Mouse (Mus musculus): ENCODE measurements around the gene Gm10715. TPM values are rescaled to one million over a fixed set of nuclear protein-coding genes. Genes with fewer than 3 reads are reported as not detected.
"Not testable (repeated sequence)": the region's sequence is repeated elsewhere in the genome, so short reads cannot be mapped to it uniquely, and the experiment has no call there.

The Gm10715 gene
- polyA plus RNA-seq, 1 experiment from 2014 or later = not detected

DNA sequence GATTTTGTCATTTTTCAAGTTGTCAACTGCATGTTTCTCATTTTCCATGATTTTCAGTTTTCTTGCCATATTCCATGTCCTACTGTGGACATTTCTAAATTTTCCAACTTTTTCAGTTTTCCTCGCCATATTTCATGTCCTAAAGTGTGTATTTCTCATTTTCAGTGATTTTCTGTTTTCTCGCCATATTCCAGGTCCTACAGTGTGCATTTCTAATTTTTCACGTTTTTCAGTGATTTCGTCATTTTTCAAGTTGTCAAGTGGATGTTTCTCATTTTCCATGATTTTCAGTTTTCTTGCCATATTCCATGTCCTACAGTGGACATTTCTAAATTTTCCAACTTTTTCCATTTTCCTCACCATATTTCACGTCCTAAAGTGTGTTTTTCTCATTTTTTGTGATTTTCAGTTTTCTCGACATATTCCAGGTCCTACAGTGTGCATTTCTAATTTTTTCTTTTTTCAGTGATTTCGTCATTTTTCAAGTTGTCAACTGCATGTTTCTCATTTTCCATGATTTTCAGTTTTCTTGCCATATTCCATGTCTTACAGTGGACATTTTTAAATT, 24.5 kb upstream of the Gm10715 start:
- not testable (repeated sequence) for H3K4me2 ChIP-seq (ENCODE audit: low read depth, low read length)
- WGBS = 77% methylated on average over 2 of the region's 7 CpGs
- 0 out of 2 replicates have a peak, but pooled peaks have one; percentile 21 for ATAC-seq (ENCODE audit: low read depth)

DNA sequence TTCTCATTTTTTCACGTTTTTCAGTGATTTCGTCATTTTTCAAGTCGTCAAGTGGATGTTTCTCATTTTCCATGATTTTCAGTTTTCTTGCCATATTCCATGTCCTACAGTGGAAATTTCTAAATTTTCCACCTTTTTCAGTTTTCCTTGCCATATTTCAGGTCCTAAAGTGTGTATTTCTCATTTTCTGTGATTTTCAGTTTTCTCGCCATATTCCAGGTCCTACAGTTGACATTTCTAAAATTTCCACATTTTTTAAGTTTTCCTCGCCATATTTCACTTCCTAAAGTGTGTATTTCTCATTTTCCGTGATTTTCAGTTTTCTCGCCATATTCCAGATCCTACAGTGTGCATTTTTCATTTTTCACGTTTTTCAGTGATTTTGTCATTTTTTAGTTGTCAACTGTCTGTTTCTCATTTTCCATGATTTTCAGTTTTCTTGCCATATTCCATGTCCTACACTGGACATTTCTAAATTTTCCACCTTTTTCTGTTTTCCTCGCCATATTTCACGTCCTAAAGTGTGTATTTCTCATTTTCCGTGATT, 23.9 kb upstream of the Gm10715 start, which contains the start of gene Gm10721:
Gene Gm10721, plus strand, starts transcription at position 408 of the 547 bp plus-strand sequence.
- not testable (repeated sequence) for H3K4me1 ChIP-seq (replicated peaks; ENCODE audit: control insufficient read depth, insufficient read depth, low read length); H3K27ac ChIP-seq (ENCODE audit: low read length); H3K9me3 ChIP-seq (ENCODE audit: control insufficient read depth, low read length); H3K9ac ChIP-seq (ENCODE audit: low read length); H3K4me2 ChIP-seq (ENCODE audit: low read depth, low read length); H3K4me3 ChIP-seq (ENCODE audit: low read length); H3K27me3 ChIP-seq (ENCODE audit: control insufficient read depth, insufficient read depth, low read depth, low read length); H3K36me3 ChIP-seq (ENCODE audit: control insufficient read depth, insufficient read depth, low read length)
- peak; percentile 51 for ATAC-seq (ENCODE audit: low read depth)
- no CpG with 5 or more reads among the region's 11 CpGs for WGBS

More for the DNA sequence above, 24.5 kb upstream of the Gm10715 start:
- H3K9ac ChIP-seq (ENCODE audit: low read length); H3K4me1 ChIP-seq (replicated peaks; ENCODE audit: control insufficient read depth, insufficient read depth, low read length); H3K27ac ChIP-seq (ENCODE audit: low read length); H3K4me3 ChIP-seq (ENCODE audit: low read length); H3K9me3 ChIP-seq (ENCODE audit: control insufficient read depth, low read length); H3K27me3 ChIP-seq (ENCODE audit: control insufficient read depth, insufficient read depth, low read depth, low read length); H3K36me3 ChIP-seq (ENCODE audit: control insufficient read depth, insufficient read depth, low read length): not testable (repeated sequence)

DNA sequence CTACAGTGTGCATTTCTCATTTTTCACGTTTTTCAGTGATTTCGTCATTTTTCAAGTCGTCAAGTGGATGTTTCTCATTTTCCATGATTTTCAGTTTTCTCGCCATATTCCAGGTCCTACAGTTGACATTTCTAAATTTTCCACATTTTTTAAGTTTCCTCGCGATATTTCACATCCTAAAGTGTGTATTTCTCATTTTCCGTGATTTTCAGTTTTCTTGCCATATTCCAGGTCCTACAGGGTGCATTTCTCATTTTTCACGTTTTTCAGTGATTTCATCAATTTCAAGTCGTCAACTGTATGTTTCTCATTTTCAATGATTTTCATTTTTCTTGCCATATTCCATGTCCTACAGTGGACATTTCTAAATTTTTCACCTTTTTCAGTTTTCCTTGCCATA, 21.3 kb upstream of the Gm10715 start, which contains the start of gene Gm10720:
Gene Gm10720, plus strand, starts transcription at position 301 of the 400 bp plus-strand sequence.
- not testable (repeated sequence) for H3K4me3 ChIP-seq (ENCODE audit: low read length); H3K27me3 ChIP-seq (ENCODE audit: control insufficient read depth, insufficient read depth, low read depth, low read length); H3K36me3 ChIP-seq (ENCODE audit: control insufficient read depth, insufficient read depth, low read length); H3K4me2 ChIP-seq (ENCODE audit: low read depth, low read length); H3K27ac ChIP-seq (ENCODE audit: low read length); H3K4me1 ChIP-seq (replicated peaks; ENCODE audit: control insufficient read depth, insufficient read depth, low read length); ATAC-seq (ENCODE audit: low read depth); H3K9me3 ChIP-seq (ENCODE audit: control insufficient read depth, low read length); H3K9ac ChIP-seq (ENCODE audit: low read length)
- WGBS = 66% methylated on average over 4 of the region's 9 CpGs

DNA sequence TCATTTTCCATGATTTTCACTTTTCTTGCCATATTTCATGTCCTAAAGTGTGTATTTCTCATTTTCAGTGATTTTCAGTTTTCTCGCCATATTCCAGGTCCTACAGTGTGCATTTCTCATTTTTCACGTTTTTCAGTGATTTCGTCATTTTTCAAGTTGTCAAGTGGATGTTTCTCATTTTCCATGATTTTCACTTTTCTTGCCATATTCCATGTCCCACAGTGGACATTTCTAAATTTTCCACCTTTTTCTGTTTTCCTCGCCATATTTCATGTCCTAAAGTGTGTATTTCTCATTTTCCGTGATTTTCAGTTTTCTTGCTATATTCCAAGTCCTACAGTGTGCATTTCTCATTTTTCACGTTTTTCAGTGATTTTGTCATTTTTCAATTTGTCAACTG, 20.8 kb upstream of the Gm10715 start:
- WGBS = 71% methylated on average over 4 of the region's 6 CpGs
- H3K9me3 ChIP-seq (ENCODE audit: control insufficient read depth, low read length); H3K4me3 ChIP-seq (ENCODE audit: low read length); H3K9ac ChIP-seq (ENCODE audit: low read length); ATAC-seq (ENCODE audit: low read depth); H3K36me3 ChIP-seq (ENCODE audit: control insufficient read depth, insufficient read depth, low read length); H3K4me2 ChIP-seq (ENCODE audit: low read depth, low read length); H3K27me3 ChIP-seq (ENCODE audit: control insufficient read depth, insufficient read depth, low read depth, low read length); H3K4me1 ChIP-seq (replicated peaks; ENCODE audit: control insufficient read depth, insufficient read depth, low read length); H3K27ac ChIP-seq (ENCODE audit: low read length): not testable (repeated sequence)

DNA sequence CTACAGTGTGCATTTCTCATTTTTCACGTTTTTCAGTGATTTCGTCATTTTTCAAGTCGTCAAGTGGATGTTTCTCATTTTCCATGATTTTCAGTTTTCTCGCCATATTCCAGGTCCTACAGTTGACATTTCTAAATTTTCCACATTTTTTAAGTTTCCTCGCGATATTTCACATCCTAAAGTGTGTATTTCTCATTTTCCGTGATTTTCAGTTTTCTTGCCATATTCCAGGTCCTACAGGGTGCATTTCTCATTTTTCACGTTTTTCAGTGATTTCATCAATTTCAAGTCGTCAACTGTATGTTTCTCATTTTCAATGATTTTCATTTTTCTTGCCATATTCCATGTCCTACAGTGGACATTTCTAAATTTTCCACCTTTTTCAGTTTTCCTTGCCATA, 19.6 kb upstream of the Gm10715 start, which contains the start of gene Gm10719:
Gene Gm10719, plus strand, starts transcription at position 301 of the 400 bp plus-strand sequence.
- H3K9me3 ChIP-seq (ENCODE audit: control insufficient read depth, low read length); H3K4me2 ChIP-seq (ENCODE audit: low read depth, low read length); H3K27me3 ChIP-seq (ENCODE audit: control insufficient read depth, insufficient read depth, low read depth, low read length); H3K4me1 ChIP-seq (replicated peaks; ENCODE audit: control insufficient read depth, insufficient read depth, low read length); H3K27ac ChIP-seq (ENCODE audit: low read length); H3K4me3 ChIP-seq (ENCODE audit: low read length); ATAC-seq (ENCODE audit: low read depth); H3K9ac ChIP-seq (ENCODE audit: low read length); H3K36me3 ChIP-seq (ENCODE audit: control insufficient read depth, insufficient read depth, low read length): not testable (repeated sequence)
- no CpG with 5 or more reads among the region's 9 CpGs for WGBS

DNA sequence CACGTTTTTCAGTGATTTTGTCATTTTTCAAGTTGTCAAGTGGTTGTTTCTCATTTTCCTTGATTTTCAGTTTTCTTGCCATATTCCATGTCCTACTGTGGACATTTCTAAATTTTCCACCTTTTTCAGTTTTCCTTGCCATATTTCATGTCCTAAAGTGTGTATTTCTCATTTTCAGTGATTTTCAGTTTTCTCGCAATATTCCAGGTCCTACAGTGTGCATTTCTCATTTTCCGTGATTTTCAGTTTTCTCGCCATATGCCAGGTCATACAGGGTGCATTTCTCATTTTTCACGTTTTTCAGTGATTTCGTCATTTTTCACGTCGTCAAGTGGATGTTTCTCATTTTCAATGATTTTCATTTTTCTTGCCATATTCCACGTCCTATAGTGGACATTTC, 17.7 kb upstream of the Gm10715 start:
- H3K4me3 ChIP-seq (ENCODE audit: low read length); H3K9me3 ChIP-seq (ENCODE audit: control insufficient read depth, low read length); ATAC-seq (ENCODE audit: low read depth); H3K36me3 ChIP-seq (ENCODE audit: control insufficient read depth, insufficient read depth, low read length); H3K27me3 ChIP-seq (ENCODE audit: control insufficient read depth, insufficient read depth, low read depth, low read length); H3K4me2 ChIP-seq (ENCODE audit: low read depth, low read length); H3K27ac ChIP-seq (ENCODE audit: low read length); H3K9ac ChIP-seq (ENCODE audit: low read length); H3K4me1 ChIP-seq (replicated peaks; ENCODE audit: control insufficient read depth, insufficient read depth, low read length): not testable (repeated sequence)
- WGBS = 66% methylated on average over 9 of the region's 9 CpGs

DNA sequence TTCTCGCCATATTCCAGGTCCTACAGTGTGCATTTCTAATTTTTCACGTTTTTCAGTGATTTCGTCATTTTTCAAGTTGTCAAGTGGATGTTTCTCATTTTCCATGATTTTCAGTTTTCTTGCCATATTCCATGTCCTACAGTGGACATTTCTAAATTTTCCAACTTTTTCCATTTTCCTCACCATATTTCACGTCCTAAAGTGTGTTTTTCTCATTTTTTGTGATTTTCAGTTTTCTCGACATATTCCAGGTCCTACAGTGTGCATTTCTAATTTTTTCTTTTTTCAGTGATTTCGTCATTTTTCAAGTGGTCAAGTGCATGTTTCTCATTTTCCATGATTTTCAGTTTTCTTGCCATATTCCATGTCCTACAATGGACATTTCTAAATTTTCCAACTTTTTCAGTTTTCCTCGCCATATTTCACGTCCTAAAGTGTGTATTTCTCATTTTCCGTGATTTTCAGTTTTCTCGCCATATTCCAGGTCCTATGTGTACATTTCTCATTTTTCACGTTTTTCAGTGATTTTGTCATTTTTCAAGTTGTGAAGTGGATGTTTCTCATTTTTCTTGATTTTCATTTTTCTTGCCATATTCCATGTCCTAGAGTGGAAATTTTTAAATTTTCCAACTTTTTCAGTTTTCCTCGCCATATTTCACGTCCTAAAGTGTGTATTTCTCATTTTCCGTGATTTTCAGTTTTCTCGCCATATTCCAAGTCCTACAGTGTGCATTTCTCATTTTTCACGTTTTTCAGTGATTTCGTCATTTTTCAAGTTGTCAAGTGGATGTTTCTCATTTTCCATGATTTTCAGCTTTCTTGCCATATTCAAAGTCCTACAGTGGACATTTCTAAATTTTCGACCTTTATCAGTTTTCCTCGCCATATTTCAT, 16.6 kb upstream of the Gm10715 start:
- not testable (repeated sequence) for H3K27me3 ChIP-seq (ENCODE audit: control insufficient read depth, insufficient read depth, low read depth, low read length); H3K27ac ChIP-seq (ENCODE audit: low read length); H3K4me1 ChIP-seq (replicated peaks; ENCODE audit: control insufficient read depth, insufficient read depth, low read length); H3K4me3 ChIP-seq (ENCODE audit: low read length); H3K4me2 ChIP-seq (ENCODE audit: low read depth, low read length); H3K9me3 ChIP-seq (ENCODE audit: control insufficient read depth, low read length); H3K36me3 ChIP-seq (ENCODE audit: control insufficient read depth, insufficient read depth, low read length); H3K9ac ChIP-seq (ENCODE audit: low read length)
- WGBS = 81% methylated on average over 11 of the region's 19 CpGs
- ATAC-seq (ENCODE audit: low read depth) = peak; percentile 63

DNA sequence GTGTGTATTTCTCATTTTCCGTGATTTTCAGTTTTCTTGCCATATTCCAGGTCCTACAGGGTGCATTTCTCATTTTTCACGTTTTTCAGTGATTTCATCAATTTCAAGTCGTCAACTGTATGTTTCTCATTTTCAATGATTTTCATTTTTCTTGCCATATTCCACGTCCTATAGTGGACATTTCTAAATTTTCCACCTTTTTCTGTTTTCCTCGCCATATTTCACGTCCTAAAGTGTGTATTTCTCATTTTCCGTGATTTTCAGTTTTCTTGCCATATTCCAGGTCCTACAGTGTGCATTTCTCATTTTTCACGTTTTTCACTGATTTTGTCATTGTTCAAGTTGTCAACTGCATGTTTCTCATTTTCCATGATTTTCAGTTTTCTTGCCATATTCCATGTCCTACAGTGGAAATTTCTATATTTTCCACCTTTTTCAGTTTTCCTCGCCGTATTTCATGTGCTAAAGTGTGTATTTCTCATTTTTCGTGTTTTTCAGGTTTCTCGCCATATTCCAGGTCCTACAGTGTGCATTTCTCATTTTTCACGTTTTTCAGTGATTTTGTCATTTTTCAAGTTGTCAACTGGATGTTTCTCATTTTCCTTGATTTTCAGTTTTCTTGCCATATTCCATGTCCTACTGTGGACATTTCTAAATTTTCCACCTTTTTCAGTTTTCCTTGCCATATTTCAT, 14.2 kb upstream of the Gm10715 start:
- H3K36me3 ChIP-seq (ENCODE audit: control insufficient read depth, insufficient read depth, low read length); H3K27ac ChIP-seq (ENCODE audit: low read length); H3K4me3 ChIP-seq (ENCODE audit: low read length); H3K9me3 ChIP-seq (ENCODE audit: control insufficient read depth, low read length); ATAC-seq (ENCODE audit: low read depth); H3K27me3 ChIP-seq (ENCODE audit: control insufficient read depth, insufficient read depth, low read depth, low read length); H3K4me1 ChIP-seq (replicated peaks; ENCODE audit: control insufficient read depth, insufficient read depth, low read length); H3K9ac ChIP-seq (ENCODE audit: low read length); H3K4me2 ChIP-seq (ENCODE audit: low read depth, low read length): not testable (repeated sequence)
- 69% methylated on average over 9 of the region's 13 CpGs for WGBS

Measured in lung, embryonic 16.5 days (tissue).